Mouse (Mus musculus) stomach, embryonic 16.5 days (tissue): Measurements from ENCODE around the gene Crb1. TPM values are rescaled to one million over a fixed set of nuclear protein-coding genes. Genes with fewer than 3 reads are reported as not detected.
A peak's percentile ranks its signal among the peaks of the same experiment; 100 is the strongest.

Source experiments
- ATAC-seq: fragments of 200-750 bp; cut with Nextera tagmentation; 2 replicates; pipeline ENCODE4 v1.8.0; 2017; ENCODE audit warnings: moderate number of reproducible peaks, moderate TSS enrichment; ENCODE audit not compliant: insufficient read depth, low FRiP score
- H3K27ac ChIP-seq: fragments of 300-500 bp; sonication (generic); 2 replicates; pipeline ENCODE4 v1.5.1; 2014; ENCODE audit warnings: low read length
- H3K27me3 ChIP-seq: fragments of 300-500 bp; sonication (generic); 2 replicates; pipeline ENCODE4 v1.6.1; 2014; ENCODE audit warnings: low read length, control low read depth, mixed read lengths; ENCODE audit not compliant: control insufficient read depth, insufficient read depth
- H3K36me3 ChIP-seq: fragments of 300-500 bp; sonication (generic); 2 replicates; pipeline ENCODE4 v1.6.1; 2014; ENCODE audit warnings: low read length; ENCODE audit not compliant: control insufficient read depth, insufficient read depth
- H3K4me1 ChIP-seq: fragments of 300-500 bp; sonication (generic); 2 replicates; pipeline ENCODE4 v1.6.1; 2014; ENCODE audit warnings: low read length, control low read depth, mixed read lengths; ENCODE audit not compliant: control insufficient read depth, insufficient read depth
- H3K4me2 ChIP-seq: fragments of 300-500 bp; sonication (generic); 2 replicates; pipeline ENCODE4 v1.6.1; 2014; ENCODE audit warnings: low read depth, low read length, mixed read lengths
- H3K4me3 ChIP-seq: fragments of 300-500 bp; sonication (generic); replicated peaks from 2 replicates; pipeline ENCODE4 v1.5.1; 2014; ENCODE audit warnings: mild to moderate bottlenecking, low read length
- H3K9ac ChIP-seq: fragments of 300-500 bp; sonication (generic); 2 replicates; pipeline ENCODE4 v1.6.1; 2014; ENCODE audit warnings: low read length
- H3K9me3 ChIP-seq: fragments of 300-500 bp; sonication (generic); replicated peaks from 2 replicates; pipeline ENCODE4 v1.6.1; 2016; ENCODE audit warnings: low read length, control low read depth; ENCODE audit not compliant: control insufficient read depth
- WGBS: fragments of 180-500 bp; shearing (Covaris S2); extraction: QIAGEN DNeasy Blood & Tissue Kit; methylation state at CpG from one replicate; pipeline ENCODE4 v1.1.7; 2014; 5-methylcytosine and 5-hydroxymethylcytosine counted together
- polyA plus RNA-seq: library from polyadenylated mRNA; unstranded; fragments of >200 nt; fragmentation: Nextera tagmentation; extraction: Ambion mirVana; gene quantifications from 2 replicates; pipeline ENCODE4 v1.2.1, GENCODE M21; 2015

Gene Crb1
- polyA plus RNA-seq, 1 experiment from 2014 or later = 0.09 TPM

DNA sequence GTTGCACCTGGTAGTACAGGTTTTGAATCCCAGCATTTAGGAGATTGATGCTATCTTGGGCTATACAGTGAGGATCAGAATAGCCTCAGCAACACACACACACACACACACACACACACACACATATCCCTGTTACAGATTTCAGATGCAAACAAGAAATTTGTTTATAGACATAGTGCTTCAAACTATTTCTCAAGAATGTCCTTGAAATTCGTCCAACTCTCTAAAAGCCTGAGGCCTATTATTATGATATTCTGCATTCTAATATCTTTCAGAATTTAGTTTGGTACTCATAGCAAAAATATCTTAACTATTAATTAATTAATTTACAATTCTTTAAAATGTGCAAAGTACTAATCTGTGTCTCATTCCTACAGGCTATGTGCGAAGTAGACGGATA is 124.9 kb downstream of the Crb1 start:
- WGBS = 63% methylated on average over 3 of the region's 3 CpGs
- no peaks in the 10 kb centered on the region for H3K9me3 ChIP-seq

DNA sequence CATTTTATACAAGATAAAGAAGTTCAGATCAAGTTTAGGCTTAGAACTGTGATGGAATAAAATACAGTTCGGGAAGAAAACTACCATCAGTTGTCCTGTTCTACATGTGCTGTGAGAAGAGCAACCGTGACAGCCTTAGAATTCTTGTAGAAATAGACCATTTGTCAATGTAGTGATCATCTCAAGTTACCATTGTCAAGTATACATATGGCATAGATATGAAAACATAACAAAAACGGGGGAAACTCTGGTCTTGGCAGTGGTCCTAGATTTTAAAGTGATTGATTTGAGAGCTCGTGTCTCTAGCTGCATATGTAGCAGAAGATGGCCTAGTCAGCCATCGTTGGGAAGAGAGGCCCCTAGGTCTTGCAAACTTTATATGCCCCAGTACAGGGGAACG is 127.7 kb downstream of the Crb1 start:
- H3K9me3 ChIP-seq = no peaks in the 10 kb centered on the region
- H3K27ac ChIP-seq = no peak overlapping the region
- no peaks in the 10 kb centered on the region for H3K4me1 ChIP-seq
- H3K9ac ChIP-seq = no peak overlapping the region
- no peak overlapping the region for H3K4me3 ChIP-seq
- 45% methylated on average over 6 of the region's 6 CpGs for WGBS
- no peaks in the 10 kb centered on the region for H3K36me3 ChIP-seq
- H3K27me3 ChIP-seq = no peaks in the 10 kb centered on the region
- H3K4me2 ChIP-seq = no peak overlapping the region
- no peak for ATAC-seq

More for the DNA sequence above, 124.9 kb downstream of the Crb1 start:
- Histone ChIP-seq H3K4me1 (no peaks in the 10 kb centered on the region), H3K4me2 (no peak overlapping the region), H3K4me3 (no peak overlapping the region), H3K27me3 (no peaks in the 10 kb centered on the region), H3K36me3 (no peaks in the 10 kb centered on the region), H3K27ac (no peak overlapping the region), H3K9ac (no peak overlapping the region)
- no peak for ATAC-seq

DNA sequence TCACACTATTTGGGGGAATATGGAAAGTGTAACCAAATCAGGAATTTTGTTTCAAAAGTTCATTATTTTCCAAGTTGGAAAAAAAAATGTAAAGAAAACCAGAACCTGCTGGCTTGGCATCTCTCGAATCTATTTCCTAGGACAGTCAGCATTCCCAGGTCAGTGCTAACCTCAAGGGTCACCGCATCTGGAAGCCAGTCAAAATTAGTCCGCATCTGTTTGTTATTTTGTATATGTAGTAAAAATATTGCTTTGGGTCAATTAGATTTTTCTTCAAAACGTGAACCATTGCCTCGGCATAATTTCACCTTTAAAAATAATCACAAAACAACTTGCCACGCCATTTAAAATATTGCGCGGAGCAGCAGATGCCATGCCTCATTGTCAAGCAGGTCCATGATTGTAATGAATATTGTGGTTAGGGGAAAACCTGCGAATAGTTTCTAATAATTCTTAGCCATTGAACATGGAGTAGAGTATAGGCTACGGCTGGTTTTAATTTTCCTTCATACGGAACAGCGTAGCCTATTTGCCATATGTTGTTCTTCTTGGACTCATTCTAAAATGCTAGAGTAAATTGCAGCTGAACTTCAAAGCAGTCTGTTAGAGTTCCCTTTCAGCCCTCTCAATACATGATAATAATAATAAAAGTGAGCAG is 130.0 kb downstream of the Crb1 start:
- no peaks in the 10 kb centered on the region for H3K36me3 ChIP-seq
- no peaks in the 10 kb centered on the region for H3K9me3 ChIP-seq
- no peak overlapping the region for H3K4me2 ChIP-seq
- H3K27me3 ChIP-seq = no peaks in the 10 kb centered on the region
- no peak for ATAC-seq
- no peak overlapping the region for H3K27ac ChIP-seq
- H3K4me1 ChIP-seq = no peaks in the 10 kb centered on the region
- H3K4me3 ChIP-seq = no peak overlapping the region
- H3K9ac ChIP-seq = no peak overlapping the region
- WGBS = 84% methylated on average over 12 of the region's 12 CpGs

DNA sequence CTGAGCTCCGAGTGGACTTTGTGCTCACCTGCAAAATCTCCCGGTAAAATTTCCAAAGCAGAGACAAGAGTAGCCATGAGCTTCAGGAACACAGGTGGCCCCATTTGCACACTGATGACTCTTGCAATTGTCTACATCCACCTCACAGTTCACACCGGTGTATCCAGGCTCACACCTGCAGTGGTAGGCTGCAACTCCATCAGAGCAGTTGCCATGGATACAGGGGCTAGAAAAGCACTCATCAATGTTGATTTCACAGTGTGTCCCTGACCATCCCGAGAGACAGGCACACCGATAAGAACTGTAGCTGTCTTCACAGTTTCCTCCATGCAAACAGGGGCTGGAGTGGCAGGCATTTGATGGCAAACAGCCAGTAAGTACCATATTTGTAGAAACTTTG is 140.1 kb downstream of the Crb1 start:
- Histone ChIP-seq H3K4me2 (no peak overlapping the region), H3K27ac (no peak overlapping the region), H3K4me1 (peaks cover 6% of the 10 kb centered on the region; the same call in 1 of the 2 replicates), H3K27me3 (no peaks in the 10 kb centered on the region), H3K36me3 (no peaks in the 10 kb centered on the region), H3K4me3 (no peak overlapping the region), H3K9me3 (no peaks in the 10 kb centered on the region), H3K9ac (no peak overlapping the region)
- no peak for ATAC-seq
- 58% methylated on average over 5 of the region's 5 CpGs for WGBS

DNA sequence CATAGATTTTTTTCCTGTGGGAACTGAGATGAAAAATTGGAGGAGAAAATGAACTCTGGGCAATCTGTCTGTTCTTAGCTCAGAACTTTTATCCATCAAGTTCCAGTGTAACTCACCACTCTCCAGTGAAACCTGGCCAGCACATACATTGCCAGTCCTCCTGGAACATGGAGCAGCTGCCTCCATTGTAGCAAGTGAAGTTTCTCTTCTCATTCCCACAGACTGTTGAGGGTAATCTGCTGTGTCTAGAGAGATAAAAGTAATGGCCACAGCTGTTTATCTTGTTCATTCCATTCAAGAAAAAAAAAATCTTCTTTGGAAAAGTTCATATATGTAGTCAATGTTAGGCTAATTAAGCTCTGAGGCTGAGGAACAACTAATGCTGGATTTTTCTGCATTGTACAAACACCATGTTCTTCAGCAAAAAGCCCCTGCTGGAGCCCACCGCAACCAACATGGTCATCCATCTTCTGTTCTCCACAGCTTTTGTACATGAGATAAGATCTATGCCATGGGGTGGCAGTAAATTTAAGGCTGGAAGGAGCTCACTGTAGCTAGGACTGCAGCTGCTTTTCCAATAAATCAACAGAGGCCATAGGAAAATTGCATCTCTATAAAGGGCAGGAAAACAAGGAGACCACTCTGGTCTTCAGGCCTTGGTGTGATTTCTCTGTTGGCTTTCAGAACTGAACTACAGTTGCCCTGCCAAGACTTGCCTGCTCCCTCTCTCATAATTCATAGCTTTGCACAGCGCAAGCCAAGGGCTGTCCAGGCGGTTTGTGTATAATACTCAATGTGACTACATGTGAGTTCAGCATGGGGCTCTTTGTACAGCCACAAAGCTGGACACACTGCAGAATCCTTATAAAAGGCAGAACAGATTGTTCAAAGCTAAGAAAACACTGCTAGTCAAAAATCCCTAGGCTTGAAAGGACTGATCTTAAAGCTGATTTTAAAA is 142.0 kb downstream of the Crb1 start:
- Histone ChIP-seq H3K9me3 (no peaks in the 10 kb centered on the region), H3K36me3 (no peaks in the 10 kb centered on the region), H3K4me2 (no peak overlapping the region), H3K27me3 (no peaks in the 10 kb centered on the region), H3K4me3 (no peak overlapping the region), H3K9ac (no peak overlapping the region), H3K4me1 (peaks cover 6% of the 10 kb centered on the region; the same call in 1 of the 2 replicates), H3K27ac (peak overlapping the region; percentile 70)
- 43% methylated on average over 3 of the region's 3 CpGs for WGBS
- peak; percentile 86 for ATAC-seq

DNA sequence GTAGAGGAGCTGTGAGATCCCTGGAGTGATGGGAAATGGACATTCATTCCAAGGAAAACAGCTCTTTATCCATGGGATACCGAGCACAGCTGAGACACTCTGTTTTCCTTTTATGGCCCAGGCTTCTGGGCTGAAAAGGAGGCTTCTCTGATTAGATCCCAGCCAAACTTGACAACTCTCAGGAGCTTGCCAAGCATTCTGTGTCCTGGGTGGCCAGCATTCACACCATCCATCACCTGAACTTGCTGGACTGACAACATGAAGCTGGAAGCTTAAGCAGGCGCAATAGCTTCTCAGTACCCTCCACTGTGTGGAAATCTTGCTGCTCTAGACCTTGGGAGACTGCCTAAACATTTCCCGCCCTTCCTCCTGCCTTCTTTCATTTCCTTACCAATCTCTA is 144.3 kb downstream of the Crb1 start:
- ATAC-seq = peak; percentile 84
- Histone ChIP-seq H3K27me3 (no peaks in the 10 kb centered on the region), H3K27ac (peak overlapping the region; percentile 86), H3K9ac (no peak overlapping the region), H3K4me3 (no peak overlapping the region), H3K9me3 (no peaks in the 10 kb centered on the region), H3K4me1 (peaks cover 6% of the 10 kb centered on the region; the same call in 1 of the 2 replicates), H3K36me3 (no peaks in the 10 kb centered on the region), H3K4me2 (no peak overlapping the region)
- WGBS = 34% methylated on average over 3 of the region's 3 CpGs

DNA sequence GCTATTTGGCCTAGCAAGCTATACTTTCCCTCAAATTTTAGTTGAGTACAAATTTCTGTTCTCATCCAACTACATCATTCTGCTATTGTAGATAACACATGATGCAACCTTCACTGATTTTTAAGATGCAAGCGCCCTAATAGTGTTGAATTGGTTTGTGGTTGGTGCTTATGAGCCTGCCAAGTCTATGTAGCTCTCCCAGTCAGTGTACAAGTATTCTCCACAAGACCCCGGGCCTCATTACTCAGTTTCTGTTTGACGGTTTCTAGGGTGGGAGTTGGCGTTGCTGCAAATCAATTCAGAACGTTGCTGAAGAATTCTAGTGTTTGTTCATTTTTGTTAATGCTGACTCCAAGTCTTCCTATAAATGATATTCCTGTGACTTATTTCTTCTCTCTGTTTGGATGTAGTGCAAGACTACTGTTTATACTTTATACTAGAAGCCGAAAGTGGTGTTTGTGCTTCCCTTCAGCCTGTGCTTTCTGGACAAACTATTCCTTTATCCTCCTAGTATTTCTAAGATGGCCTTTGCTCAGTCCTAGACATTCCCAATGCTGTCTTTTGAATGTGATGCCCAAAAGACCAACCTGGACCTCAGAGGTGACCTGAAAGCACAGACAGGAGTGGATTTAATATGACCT is 152.5 kb downstream of the Crb1 start:
- WGBS = 45% methylated on average over 6 of the region's 6 CpGs
- no peaks in the 10 kb centered on the region for H3K27me3 ChIP-seq
- H3K27ac ChIP-seq = peak overlapping the region; percentile 77
- no peak overlapping the region for H3K4me2 ChIP-seq
- H3K9me3 ChIP-seq = no peaks in the 10 kb centered on the region
- no peaks in the 10 kb centered on the region for H3K36me3 ChIP-seq
- H3K4me3 ChIP-seq = no peak overlapping the region
- H3K4me1 ChIP-seq = peaks cover 5% of the 10 kb centered on the region; the same call in 1 of the 2 replicates
- no peak overlapping the region for H3K9ac ChIP-seq
- ATAC-seq = peak; percentile 88; the same call in 1 of the 2 replicates

DNA sequence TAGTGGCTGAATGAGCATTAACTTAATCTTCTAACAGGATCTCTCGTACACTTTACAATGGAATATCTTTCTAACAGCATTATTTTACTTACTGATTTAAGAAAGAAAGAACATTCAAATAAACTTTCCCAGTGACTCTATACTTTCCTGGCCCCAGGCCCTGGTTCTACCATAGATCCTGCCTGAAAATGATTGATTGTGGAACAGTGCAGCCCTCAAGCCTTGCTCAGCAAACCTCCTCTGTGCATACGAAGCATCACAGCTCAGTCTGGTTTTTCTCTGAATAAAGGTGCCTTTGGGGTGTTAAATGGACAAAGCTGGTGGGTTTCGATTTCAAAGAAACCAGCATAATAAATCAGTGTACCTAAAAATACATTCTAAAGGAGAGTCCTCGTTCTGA is 153.1 kb downstream of the Crb1 start:
- Histone ChIP-seq H3K36me3 (no peaks in the 10 kb centered on the region), H3K9me3 (no peaks in the 10 kb centered on the region), H3K27ac (peak overlapping the region; percentile 77), H3K9ac (no peak overlapping the region), H3K27me3 (no peaks in the 10 kb centered on the region), H3K4me1 (peaks cover 5% of the 10 kb centered on the region; the same call in 1 of the 2 replicates), H3K4me2 (no peak overlapping the region), H3K4me3 (no peak overlapping the region)
- 46% methylated on average over 4 of the region's 4 CpGs for WGBS
- ATAC-seq = peak; percentile 76; the same call in 1 of the 2 replicates

DNA sequence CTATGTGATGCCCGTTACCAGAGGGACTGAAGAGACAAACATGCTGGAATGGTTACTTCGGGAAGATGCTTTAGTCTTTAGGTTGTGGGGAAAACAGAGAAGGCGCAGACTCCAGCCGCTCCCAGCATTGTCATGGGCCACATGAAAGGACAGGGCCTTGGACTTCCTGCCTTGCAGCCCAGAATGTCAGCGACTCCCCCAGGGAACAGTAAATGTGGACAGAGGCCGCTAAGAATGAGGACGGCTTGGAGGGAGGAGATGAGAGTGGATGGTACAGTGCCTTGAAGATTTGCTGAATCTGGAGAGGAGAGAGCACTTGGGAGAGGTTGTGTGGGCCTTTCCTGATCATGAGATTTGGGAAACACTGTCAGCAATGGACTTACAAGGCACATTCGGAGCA is 161.6 kb downstream of the Crb1 start:
- no peak for ATAC-seq

More for the DNA sequence above, 161.6 kb downstream of the Crb1 start:
- H3K36me3 ChIP-seq = no peaks in the 10 kb centered on the region
- no peaks in the 10 kb centered on the region for H3K27me3 ChIP-seq
- peak overlapping the region; percentile 85 for H3K27ac ChIP-seq
- WGBS = 65% methylated on average over 8 of the region's 8 CpGs
- peaks cover 14% of the 10 kb centered on the region for H3K4me1 ChIP-seq
- H3K4me3 ChIP-seq = no peak overlapping the region
- H3K9me3 ChIP-seq = no peaks in the 10 kb centered on the region
- H3K4me2 ChIP-seq = no peak overlapping the region
- H3K9ac ChIP-seq = peak overlapping the region; percentile 31
